Mouse (Mus musculus) megakaryocyte progenitor cell, adult 5-6 weeks (primary cell): ENCODE data around the gene Gnaz. TPM values are rescaled to one million over a fixed set of nuclear protein-coding genes. Genes with fewer than 3 reads are reported as not detected.

Source experiments
- ATAC-seq: replicated peaks from 2 replicates; pipeline ENCODE4 v1.8.0; 2016; ENCODE audit warnings: mild to moderate bottlenecking, moderate TSS enrichment, inconsistent platforms; ENCODE audit not compliant: poor library complexity
- total RNA-seq, 2 experiments: library from RNA; stranded (forward) in 1 of 2; stranded (reverse) in 1 of 2; fragments of 157-497, 149-512 nt in 1 of 2; fragments of 200-1000 nt in 1 of 2; gene quantifications; 2 replicates each; pipeline versions ENCODE4 v1.2.3 to v1.2.4; 2015 to 2017

Gnaz gene
- total RNA-seq, 2 experiments from 2014 or later = 0.12 to 0.17 TPM

- ATAC-seq = no peak
Observed at GRCm38 (mm10) chr10:74967651-74968267, 782 bp downstream of the Gnaz start.

- ATAC-seq = no peak
Observed at GRCm38 (mm10) chr10:74969266-74969665, 2.3 kb downstream of the Gnaz start.

DNA sequence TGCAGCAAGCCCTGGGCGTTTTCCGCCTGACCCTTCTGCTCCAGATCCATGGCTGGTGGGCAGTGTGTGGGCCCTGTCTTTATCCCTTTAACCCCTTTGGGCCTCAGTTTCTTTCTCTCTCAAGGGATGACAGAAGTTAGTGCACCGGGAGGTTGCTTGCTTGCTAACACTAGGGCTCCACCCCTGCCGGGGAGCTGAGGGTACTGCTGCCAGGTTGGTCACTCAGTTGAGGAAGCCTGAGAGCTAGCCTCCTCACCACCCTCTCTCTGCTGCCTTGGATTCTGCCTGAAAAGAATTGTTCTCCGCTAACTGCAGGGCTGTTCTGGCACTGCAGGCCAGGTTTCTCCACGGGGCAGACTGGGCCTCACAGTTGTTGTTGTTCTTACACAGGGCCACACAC lies 6.0 kb downstream of the Gnaz start:
- ATAC-seq = no peak

DNA sequence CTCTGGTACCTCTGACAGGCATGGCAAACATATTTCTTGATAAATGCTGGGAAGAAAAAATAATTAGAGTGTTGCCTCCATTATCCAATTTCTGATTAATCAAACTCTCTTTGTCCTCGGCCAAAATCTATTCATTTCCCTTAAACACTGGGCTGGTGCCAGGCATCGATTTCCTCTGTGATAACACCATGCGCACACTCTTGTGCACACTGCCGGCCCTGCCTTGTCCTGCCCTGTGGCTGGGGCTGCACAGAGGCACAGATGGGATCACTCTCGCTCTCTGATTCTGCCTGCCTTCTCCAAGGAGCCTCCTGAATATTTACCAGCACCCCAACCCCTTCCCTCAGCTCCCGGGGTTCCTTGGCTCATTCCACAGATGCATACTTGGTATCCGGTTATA lies 8.6 kb downstream of the Gnaz start:
- ATAC-seq = no peak

DNA sequence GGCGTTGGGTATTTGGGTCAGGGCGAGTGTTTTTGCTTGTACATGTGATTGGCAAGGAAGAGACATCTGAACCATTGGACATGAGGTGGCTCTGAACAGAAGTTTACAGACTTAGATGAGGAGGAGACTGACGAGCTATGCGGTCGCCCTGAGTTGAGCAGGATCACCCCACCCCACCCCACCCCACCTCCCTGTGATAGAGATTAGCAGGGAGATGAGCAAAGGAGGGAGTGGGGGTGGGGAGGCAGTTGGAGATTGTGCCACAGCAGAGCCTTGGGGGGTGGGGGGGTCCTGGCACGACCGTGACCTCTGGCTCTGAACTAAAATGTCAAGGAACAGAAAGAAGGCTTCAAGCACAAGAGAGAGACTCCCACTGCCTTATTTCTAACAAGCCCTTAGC lies 9.5 kb downstream of the Gnaz start:
- ATAC-seq = no peak

- no peak for ATAC-seq
Observed at GRCm38 (mm10) chr10:74978056-74978455, 11.1 kb downstream of the Gnaz start.

GRCm38 (mm10) chr10:74981159-74981558 lies 14.2 kb downstream of the Gnaz start:
- ATAC-seq = peak; percentile 54

- ATAC-seq = no peak
Observed at GRCm38 (mm10) chr10:74983176-74983575, 16.2 kb downstream of the Gnaz start.

DNA sequence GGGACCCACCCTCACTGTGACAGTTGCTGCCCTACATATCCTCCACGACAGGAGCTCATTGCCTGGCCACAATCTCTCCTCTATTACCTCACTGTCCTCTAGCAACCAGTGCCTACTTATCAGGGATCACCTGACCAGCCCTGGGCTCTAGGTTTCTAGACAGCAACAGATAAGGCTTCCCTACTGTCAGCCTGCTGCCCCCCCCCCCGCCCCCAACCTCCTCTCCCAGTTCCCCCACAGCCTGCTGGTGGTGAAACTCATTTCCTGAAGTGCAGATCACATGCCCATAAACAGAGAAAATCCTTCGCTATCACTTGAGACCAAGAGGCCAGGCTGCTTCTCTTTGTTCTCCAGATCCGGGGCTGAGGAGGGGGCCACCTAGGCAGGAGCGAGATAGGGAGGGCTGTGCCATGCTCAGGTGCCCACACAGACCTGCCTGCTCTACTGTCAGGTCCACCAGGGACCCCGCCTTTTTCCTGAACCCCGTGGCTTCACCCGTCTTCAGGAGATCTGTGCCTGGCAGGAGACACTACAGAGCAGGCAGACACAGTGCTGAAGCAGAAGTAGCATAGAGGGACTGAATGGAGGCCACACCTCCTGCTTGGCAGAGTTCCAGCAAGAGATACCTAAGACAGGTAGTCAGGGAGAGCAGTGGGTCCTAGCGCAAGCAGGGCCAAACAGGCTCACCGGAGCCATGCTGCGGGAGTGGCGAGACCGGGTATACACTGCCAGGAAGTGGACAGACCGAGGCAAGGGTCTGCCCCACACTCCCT lies 20.9 kb downstream of the Gnaz start:
- ATAC-seq = peak; percentile 56

GRCm38 (mm10) chr10:74989814-74990213 lies 22.8 kb downstream of the Gnaz start:
- ATAC-seq = peak; percentile 26; the same call in 1 of the 2 replicates

DNA sequence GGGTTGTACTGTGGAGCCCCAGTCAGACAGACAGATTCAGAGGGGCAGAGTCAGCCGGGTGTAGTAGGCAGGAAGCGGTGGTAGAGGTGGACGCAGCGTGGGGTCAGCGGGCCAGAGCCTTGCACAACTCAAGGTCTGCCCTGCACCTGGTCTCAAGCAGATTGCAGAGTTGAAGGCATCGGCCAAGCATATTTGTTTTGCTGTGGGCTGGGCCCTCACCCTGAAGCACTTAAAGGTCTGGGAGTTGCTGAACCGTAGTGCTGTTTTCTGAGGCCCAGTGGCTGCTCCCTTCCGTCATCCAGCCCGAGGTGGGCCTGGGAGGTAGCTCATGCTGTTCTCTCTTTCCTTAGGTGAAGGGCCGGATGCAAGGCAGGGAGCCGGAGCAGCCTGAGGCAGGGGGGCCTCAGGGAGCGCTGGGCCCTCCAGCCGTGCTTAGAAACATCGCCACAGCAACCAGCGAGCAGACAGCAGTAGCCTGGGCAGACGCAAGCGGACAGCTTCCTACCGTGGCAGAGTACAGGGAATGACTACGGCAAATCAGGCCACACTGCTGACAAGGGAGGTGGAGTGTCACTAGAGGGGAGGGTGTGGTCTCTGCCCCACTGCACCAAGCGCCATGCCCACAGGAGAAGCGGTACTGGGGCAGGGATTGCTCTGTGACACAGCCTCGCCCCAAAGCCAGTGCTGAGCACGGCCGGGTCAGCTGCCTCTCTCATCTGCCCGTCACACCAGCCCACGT lies 23.8 kb downstream of the Gnaz start:
- no peak for ATAC-seq

DNA sequence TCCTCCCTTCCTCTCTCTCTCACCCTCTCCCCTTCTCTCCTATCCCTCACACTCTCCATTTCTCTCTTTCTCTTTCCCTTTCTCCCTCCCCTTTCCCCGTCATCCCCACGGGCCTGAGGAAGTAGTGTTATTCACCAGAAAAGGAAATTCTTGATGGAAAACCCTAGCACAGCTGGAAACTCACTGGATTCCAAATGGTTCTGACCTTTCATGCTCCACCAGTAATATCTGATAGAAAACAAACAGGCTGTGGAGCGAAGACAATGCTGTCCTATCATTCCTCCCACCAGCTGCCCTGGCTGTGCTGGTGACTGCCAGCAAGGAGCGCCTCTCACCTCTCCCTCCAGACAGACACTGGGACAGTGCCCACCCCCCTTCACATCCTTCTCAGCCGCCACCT lies 27.9 kb downstream of the Gnaz start:
- no peak for ATAC-seq

DNA sequence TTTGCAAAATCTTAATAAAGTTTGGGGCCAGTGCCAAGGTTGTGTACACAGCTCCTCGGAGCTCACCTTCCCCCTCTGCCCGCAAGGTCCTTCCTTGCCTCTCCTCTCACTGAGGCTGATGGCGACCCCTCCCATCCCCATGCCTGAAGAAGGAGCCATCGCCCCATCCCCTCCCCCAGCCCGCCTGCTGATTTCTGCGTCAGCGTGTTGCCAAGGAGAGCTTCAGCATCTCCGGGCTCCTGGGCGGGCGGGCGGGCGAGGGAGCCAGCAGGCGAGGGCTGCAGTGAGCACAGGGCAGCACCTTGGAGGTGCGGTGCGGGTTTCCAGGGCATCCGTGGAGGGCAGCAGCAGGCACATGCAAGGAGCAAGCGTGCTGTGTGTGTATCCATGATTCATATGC lies 28.4 kb downstream of the Gnaz start:
- no peak for ATAC-seq

GRCm38 (mm10) chr10:75001391-75001790 lies 34.4 kb downstream of the Gnaz start:
- ATAC-seq = no peak

GRCm38 (mm10) chr10:75004067-75004466 lies 37.1 kb downstream of the Gnaz start:
- ATAC-seq = peak; percentile 87

GRCm38 (mm10) chr10:75006889-75007662 lies 40.1 kb downstream of the Gnaz start:
- ATAC-seq = no peak

- ATAC-seq = no peak
Observed at GRCm38 (mm10) chr10:75010704-75011103, 43.7 kb downstream of the Gnaz start.

GRCm38 (mm10) chr10:75015465-75015864 lies 48.5 kb downstream of the Gnaz start:
- ATAC-seq = no peak

DNA sequence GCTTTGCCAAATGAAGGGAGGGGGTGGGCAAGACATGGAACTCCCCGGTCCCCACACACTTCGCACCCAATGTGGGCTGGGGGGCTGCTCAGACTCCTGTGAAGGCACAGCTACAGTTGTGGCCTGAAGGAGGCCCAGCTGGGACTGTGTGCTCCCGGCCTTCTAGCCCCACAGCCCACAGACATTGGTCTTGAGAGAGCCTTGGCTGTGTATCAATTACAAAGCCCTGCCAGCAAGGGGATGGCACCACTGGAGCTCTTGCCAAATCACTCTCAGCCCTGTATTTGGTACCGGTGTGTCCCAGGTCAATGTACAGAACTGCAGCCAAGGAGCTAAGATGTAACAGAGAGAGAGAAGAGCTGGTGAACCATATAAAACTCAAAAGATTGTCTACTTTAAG lies 49.5 kb downstream of the Gnaz start:
- ATAC-seq = no peak

- no peak for ATAC-seq
Observed at GRCm38 (mm10) chr10:75020271-75020670, 53.3 kb downstream of the Gnaz start.

- ATAC-seq = peak; percentile 96
Observed at GRCm38 (mm10) chr10:75021138-75021537, 54.2 kb downstream of the Gnaz start.
